Mouse (Mus musculus) CH12.LX (cell line): ENCODE results near the gene Lpcat1. TPM values are rescaled to one million over a fixed set of nuclear protein-coding genes. Genes with fewer than 3 reads are reported as not detected.

Source experiments
- DNase-seq: peaks from one replicate; pipeline ENCODE4 v3.0.0-alpha.2; 2013; ENCODE audit errors: extremely low read depth
- H3K27ac ChIP-seq: 2 replicates; pipeline ENCODE4 v1.5.1; 2012; ENCODE audit warnings: low read depth, mild to moderate bottlenecking, control low read depth, moderate library complexity; ENCODE audit not compliant: insufficient read depth
- H3K27me3 ChIP-seq: replicated peaks from 2 replicates; pipeline ENCODE3; 2012; ENCODE audit warnings: inconsistent platforms
- H3K36me3 ChIP-seq, 2 experiments: replicated peaks in 1 of 2; 2 replicates each; pipeline versions ENCODE3 to v1.6.1; 2012; ENCODE audit warnings: inconsistent platforms in 1 of 2, low read length in 1 of 2, mild to moderate bottlenecking in 1 of 2, mixed read lengths in 1 of 2, moderate library complexity in 1 of 2; ENCODE audit not compliant: control insufficient read depth in 1 of 2, insufficient read depth in 1 of 2
- H3K4me1 ChIP-seq, 2 experiments: 2 replicates each; pipeline ENCODE4 v1.6.1; 2012; ENCODE audit warnings: inconsistent platforms in 1 of 2, moderate library complexity in 1 of 2; ENCODE audit not compliant: insufficient read depth in 2 of 2, control insufficient read depth in 1 of 2
- H3K4me2 ChIP-seq: 2 replicates; pipeline ENCODE4 v1.6.1; 2012; ENCODE audit warnings: low read depth, mild to moderate bottlenecking, control low read depth; ENCODE audit not compliant: poor library complexity, insufficient read depth, severe bottlenecking
- H3K4me3 ChIP-seq, 3 experiments: fragments of 150-350 bp in 1 of 3; sonication (generic) in 1 of 3; replicated peaks in 1 of 3; 2 replicates each; pipeline versions ENCODE3 to v1.5.1; 2011 to 2012; ENCODE audit warnings: low read depth in 2 of 3, low read length in 2 of 3, mild to moderate bottlenecking in 2 of 3, moderate library complexity in 2 of 3, control low read depth in 1 of 3, improper control_type of control experiment in 1 of 3, inconsistent platforms in 1 of 3, mixed read lengths in 1 of 3; ENCODE audit not compliant: poor library complexity in 1 of 3
- H3K79me2 ChIP-seq: replicated peaks from 2 replicates; pipeline ENCODE4 v1.6.1; 2012; ENCODE audit warnings: mild to moderate bottlenecking, moderate library complexity; ENCODE audit not compliant: control insufficient read depth, poor library complexity, insufficient read depth, severe bottlenecking; ENCODE audit errors: extremely low read depth
- H3K9ac ChIP-seq: 2 replicates; pipeline ENCODE4 v1.6.1; 2012; ENCODE audit warnings: low read depth, mild to moderate bottlenecking, control low read depth, moderate library complexity; ENCODE audit not compliant: insufficient read depth
- H3K9me3 ChIP-seq: replicated peaks from 2 replicates; pipeline ENCODE3; 2012; ENCODE audit warnings: low read length, inconsistent platforms, mixed read lengths
- BHLHE40 ChIP-seq: IDR thresholded peaks from 2 replicates; pipeline ENCODE4 v1.6.1; 2011; ENCODE audit warnings: mild to moderate bottlenecking, low read depth, low read length, improper control_type of control experiment
- CHD1 ChIP-seq: IDR thresholded peaks from 2 replicates; pipeline ENCODE4 v1.6.1; 2012; ENCODE audit warnings: low read depth, low read length, improper control_type of control experiment, inconsistent platforms
- CHD2 ChIP-seq: IDR thresholded peaks from 2 replicates; pipeline ENCODE4 v1.6.1; 2011; ENCODE audit warnings: low read length, improper control_type of control experiment
- CTCF ChIP-seq, 2 experiments: IDR thresholded peaks in 1 of 2; conservative IDR thresholded peaks in 1 of 2; 2 replicates each; pipeline ENCODE4 v1.5.1; 2011 to 2012; ENCODE audit warnings: low read depth in 2 of 2, low read length in 2 of 2, improper control_type of control experiment in 1 of 2, inconsistent platforms in 1 of 2, mild to moderate bottlenecking in 1 of 2, moderate library complexity in 1 of 2
- E2F4 ChIP-seq: IDR thresholded peaks from 2 replicates; pipeline ENCODE4 v1.6.1; 2011; ENCODE audit warnings: low read depth, low read length, improper control_type of control experiment; ENCODE audit not compliant: insufficient replicate concordance
- EP300 ChIP-seq: IDR thresholded peaks from 2 replicates; pipeline ENCODE4 v1.6.1; 2011; ENCODE audit warnings: low read length, improper control_type of control experiment
- ETS1 ChIP-seq: conservative IDR thresholded peaks from 2 replicates; pipeline ENCODE4 v1.6.1; 2012; ENCODE audit warnings: low read depth, mild to moderate bottlenecking, inconsistent platforms, low read length, improper control_type of control experiment, moderate library complexity
- HCFC1 ChIP-seq: IDR thresholded peaks from 2 replicates; pipeline ENCODE4 v1.6.1; 2012; ENCODE audit warnings: low read depth, mild to moderate bottlenecking, inconsistent platforms, low read length, improper control_type of control experiment
- IRF4 ChIP-seq: IDR thresholded peaks from 2 replicates; pipeline ENCODE4 v1.6.1; 2014; ENCODE audit warnings: low read depth, mild to moderate bottlenecking, inconsistent platforms, low read length, improper control_type of control experiment
- JUN ChIP-seq: IDR thresholded peaks from 2 replicates; pipeline ENCODE4 v1.6.1; 2011; ENCODE audit warnings: low read depth, mild to moderate bottlenecking, low read length, improper control_type of control experiment, moderate library complexity; ENCODE audit not compliant: insufficient read depth
- MEF2A ChIP-seq: IDR thresholded peaks from 2 replicates; pipeline ENCODE4 v1.6.1; 2014; ENCODE audit warnings: low read depth, mild to moderate bottlenecking, inconsistent platforms, low read length, improper control_type of control experiment, borderline replicate concordance
- NRF1 ChIP-seq: IDR thresholded peaks from 2 replicates; pipeline ENCODE4 v1.6.1; 2014; ENCODE audit warnings: low read depth, mild to moderate bottlenecking, inconsistent platforms, low read length, improper control_type of control experiment, moderate library complexity
- PAX5 ChIP-seq: IDR thresholded peaks from 2 replicates; pipeline ENCODE4 v1.6.1; 2012; ENCODE audit warnings: low read length, inconsistent platforms, mixed read lengths
- POLR2A ChIP-seq: IDR thresholded peaks from 2 replicates; pipeline ENCODE4 v1.6.1; 2011; ENCODE audit warnings: low read depth, mild to moderate bottlenecking, improper control_type of control experiment, low read length
- POLR2AphosphoS2 ChIP-seq: IDR thresholded peaks from 2 replicates; pipeline ENCODE4 v1.6.1; 2011; ENCODE audit warnings: low read depth, low read length, improper control_type of control experiment
- RAD21 ChIP-seq: IDR thresholded peaks from 2 replicates; pipeline ENCODE4 v1.6.1; 2011; ENCODE audit warnings: low read depth, mild to moderate bottlenecking, low read length, improper control_type of control experiment, moderate library complexity
- RCOR1 ChIP-seq: conservative IDR thresholded peaks from 2 replicates; pipeline ENCODE4 v1.6.1; 2012; ENCODE audit warnings: low read depth, mild to moderate bottlenecking, inconsistent platforms, low read length, improper control_type of control experiment
- SIN3A ChIP-seq: IDR thresholded peaks from 2 replicates; pipeline ENCODE4 v1.6.1; 2012; ENCODE audit warnings: low read length, improper control_type of control experiment, inconsistent platforms
- SMC3 ChIP-seq: IDR thresholded peaks from 2 replicates; pipeline ENCODE4 v1.6.1; 2011; ENCODE audit warnings: low read depth, low read length, improper control_type of control experiment
- USF2 ChIP-seq: conservative IDR thresholded peaks from 2 replicates; pipeline ENCODE4 v1.6.1; 2011; ENCODE audit warnings: low read depth, low read length, improper control_type of control experiment
- ZC3H11A ChIP-seq: IDR thresholded peaks from 2 replicates; pipeline ENCODE4 v1.6.1; 2012; ENCODE audit warnings: low read depth, mild to moderate bottlenecking, inconsistent platforms, low read length, improper control_type of control experiment
- ZKSCAN1 ChIP-seq: IDR thresholded peaks from 2 replicates; pipeline ENCODE4 v1.6.1; 2012; ENCODE audit warnings: low read depth, inconsistent platforms, low read length, improper control_type of control experiment, borderline replicate concordance
- ZMIZ1 ChIP-seq: IDR thresholded peaks from 2 replicates; pipeline ENCODE4 v1.6.1; 2012; ENCODE audit warnings: low read depth, mild to moderate bottlenecking, inconsistent platforms, low read length, improper control_type of control experiment
- dilution Hi-C: fragments of 300-500 bp; cut with MboI; formaldehyde crosslinking; loops from 2 replicates; pipeline ENCODE4 v1.14.3; 2020; ENCODE audit warnings: low sequenced_read_pairs; ENCODE audit not compliant: extremely low pct_unique_long_range_greater_than_20kb, extremely low pct_ligation_motif_present
- in situ Hi-C: fragments of 300-500 bp; cut with MboI; formaldehyde crosslinking; loops from 3 replicates; pipeline ENCODE4 v1.14.3; 2019; ENCODE audit warnings: low sequenced_read_pairs, low pct_ligation_motif_present, low pct_unique_long_range_greater_than_20kb, mixed read lengths
- polyA plus RNA-seq: library from polyadenylated mRNA; unstranded; fragments of >175 nt; gene quantifications from 2 replicates; pipeline ENCODE4 v1.2.1, GENCODE M21; 2012; ENCODE audit warnings: low read depth; ENCODE audit not compliant: insufficient read length
- total RNA-seq, 2 experiments: library from RNA; depleted of rRNA; stranded (reverse); fragments of 300-350 nt in 1 of 2; fragments of >200 nt in 1 of 2; gene quantifications; 2 replicates each; pipeline ENCODE4 v1.2.3; 2012 to 2014

Gene Lpcat1
- total and polyA plus RNA-seq, 3 experiments = 22.6 to 36.9 (median 36.2) TPM

DNA sequence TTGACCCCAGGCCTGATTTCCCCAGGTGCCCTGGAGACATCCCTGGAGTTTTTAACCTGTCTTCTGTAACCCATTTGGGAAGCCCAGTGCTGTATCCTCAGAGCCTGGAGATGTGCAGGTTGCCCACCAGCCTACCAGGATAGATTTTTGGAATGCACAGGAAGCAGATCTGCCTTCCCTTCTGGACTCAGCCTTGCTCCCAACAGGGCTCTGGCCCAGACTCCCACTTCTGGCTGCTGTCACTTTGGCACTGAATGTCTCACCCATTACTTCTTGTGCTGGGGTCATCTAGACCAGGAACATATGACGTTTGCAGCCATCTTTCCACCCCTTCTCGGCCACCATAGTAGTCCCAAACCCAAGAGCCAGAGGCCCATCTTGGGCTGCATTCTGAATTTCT is 10.8 kb downstream of the Lpcat1 start:
- no peaks in the 10 kb centered on the region; the same call in 1 of the 2 replicates for H3K79me2 ChIP-seq
- peaks cover 7 to 64% of the 10 kb centered on the region in 2 experiments for H3K4me1 ChIP-seq
- no peak for TF ChIP-seq BHLHE40
- TF ChIP-seq ZMIZ1 = no peak
- no peak for TF ChIP-seq CHD2
- no peak for TF ChIP-seq ZKSCAN1
- TF ChIP-seq POLR2AphosphoS2 = no peak
- TF ChIP-seq POLR2A = no peak
- no peak for TF ChIP-seq CTCF (conservative IDR thresholded peaks at IDR 0.05 in 1 of 2, IDR thresholded peaks at IDR 0.05 in 1 of 2; ENCODE audit: low read depth in 2 of 2, low read length in 2 of 2)
- no peak for TF ChIP-seq CHD1
- TF ChIP-seq USF2 = no peak
- TF ChIP-seq E2F4 = no peak
- TF ChIP-seq RAD21 = no peak
- TF ChIP-seq JUN = no peak
- no peak for TF ChIP-seq SIN3A
- no peak for TF ChIP-seq MEF2A
- TF ChIP-seq IRF4 = no peak
- TF ChIP-seq EP300 = no peak
- TF ChIP-seq RCOR1 = no peak
- TF ChIP-seq PAX5 = no peak
- no peak for TF ChIP-seq NRF1
- no peak for DNase-seq
- no peak overlapping the region for H3K27ac ChIP-seq
- no peak overlapping the region for H3K9ac ChIP-seq
- H3K9me3 ChIP-seq = no peaks in the 10 kb centered on the region
- peaks cover 0 to 72% of the 10 kb centered on the region in 2 experiments for H3K36me3 ChIP-seq
- in situ Hi-C loops (no loop called here), dilution Hi-C loops (no loop called here)
- no peaks in the 10 kb centered on the region for H3K27me3 ChIP-seq
- no peak overlapping the region for H3K4me2 ChIP-seq
- no peak overlapping the region for H3K4me3 ChIP-seq

DNA sequence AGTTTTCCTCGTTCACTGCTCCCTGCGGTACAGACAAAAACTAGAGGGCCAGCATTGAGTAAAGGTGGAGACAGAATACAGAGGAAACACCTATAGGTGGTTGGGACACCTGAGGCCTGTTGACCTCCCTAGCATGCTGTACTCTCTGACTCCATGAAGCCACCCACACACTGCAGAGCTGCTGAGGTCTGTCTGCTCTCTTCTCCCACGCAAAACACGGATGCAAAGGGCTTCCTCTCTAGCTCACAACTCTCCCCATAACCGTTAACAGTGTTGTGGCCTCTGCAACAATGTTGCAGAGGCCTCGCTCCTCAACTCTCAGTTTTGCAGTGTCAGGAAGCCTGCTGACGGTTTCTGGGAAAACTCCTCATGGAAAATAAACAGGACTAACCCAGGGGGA is 15.5 kb downstream of the Lpcat1 start:
- H3K27ac ChIP-seq = no peak overlapping the region
- H3K9me3 ChIP-seq = peaks cover 7% of the 10 kb centered on the region
- in situ Hi-C loops = no loop called here
- TF ChIP-seq USF2 = no peak
- TF ChIP-seq MEF2A = no peak
- no peak for TF ChIP-seq HCFC1
- TF ChIP-seq ETS1 = no peak
- no peak for TF ChIP-seq SMC3
- TF ChIP-seq PAX5 = no peak
- no peak for TF ChIP-seq POLR2A
- TF ChIP-seq ZC3H11A = no peak
- DNase-seq = no peak
- H3K79me2 ChIP-seq = no peaks in the 10 kb centered on the region
- H3K27me3 ChIP-seq = no peaks in the 10 kb centered on the region
- H3K4me3 ChIP-seq = no peak overlapping the region
- dilution Hi-C loops = no loop called here
- no peak overlapping the region for H3K4me2 ChIP-seq
- peaks cover 0 to 37% of the 10 kb centered on the region in 2 experiments; a peak in 2 of 4 replicates for H3K4me1 ChIP-seq
- no peak overlapping the region for H3K9ac ChIP-seq
- H3K36me3 ChIP-seq = peaks cover 12 to 82% of the 10 kb centered on the region in 2 experiments
